Mouse (Mus musculus) limb, embryonic 15.5 days (tissue): Measurements from ENCODE around the gene Pcdh9. TPM values are rescaled to one million over a fixed set of nuclear protein-coding genes. Genes with fewer than 3 reads are reported as not detected.

Experiments
- ATAC-seq: fragments of 200-750 bp; cut with Nextera tagmentation; 2 replicates; pipeline ENCODE4 v1.8.0; 2017; ENCODE audit warnings: low read depth, moderate TSS enrichment; ENCODE audit not compliant: insufficient number of reproducible peaks, low FRiP score, low TSS enrichment
- H3K27ac ChIP-seq: fragments of 300-500 bp; sonication (generic); 2 replicates; pipeline ENCODE4 v1.5.1; 2015; ENCODE audit warnings: moderate library complexity, mild to moderate bottlenecking, inconsistent platforms
- H3K27me3 ChIP-seq: fragments of 300-500 bp; sonication (generic); 2 replicates; pipeline ENCODE4 v1.6.1; 2015; ENCODE audit warnings: inconsistent platforms
- H3K36me3 ChIP-seq: fragments of 300-500 bp; sonication (generic); 2 replicates; pipeline ENCODE4 v1.6.1; 2015; ENCODE audit warnings: inconsistent platforms
- H3K4me1 ChIP-seq: fragments of 300-500 bp; sonication (generic); 2 replicates; pipeline ENCODE4 v1.6.1; 2015; ENCODE audit warnings: inconsistent platforms
- H3K4me2 ChIP-seq: fragments of 300-500 bp; sonication (generic); 2 replicates; pipeline ENCODE4 v1.6.1; 2015; ENCODE audit warnings: mild to moderate bottlenecking, inconsistent platforms
- H3K4me3 ChIP-seq: fragments of 300-500 bp; sonication (generic); 2 replicates; pipeline ENCODE4 v1.5.1; 2015; ENCODE audit warnings: mild to moderate bottlenecking, inconsistent platforms
- H3K9ac ChIP-seq: fragments of 300-500 bp; sonication (generic); 2 replicates; pipeline ENCODE4 v1.6.1; 2015; ENCODE audit warnings: inconsistent platforms
- H3K9me3 ChIP-seq: fragments of 300-500 bp; sonication (generic); 2 replicates; pipeline ENCODE4 v1.6.1; 2016; ENCODE audit warnings: inconsistent platforms
- WGBS: fragments of 180-500 bp; shearing (Covaris S2); methylation state at CpG from one replicate; pipeline ENCODE4 v1.1.7; 2015; 5-methylcytosine and 5-hydroxymethylcytosine counted together
- polyA plus RNA-seq: library from polyadenylated mRNA; unstranded; fragments of >200 nt; fragmentation: Nextera tagmentation; extraction: Ambion mirVana; gene quantifications from 2 replicates; pipeline ENCODE4 v1.2.1, GENCODE M21; 2015

Pcdh9 gene
- polyA plus RNA-seq, 1 experiment from 2014 or later, result 40.3 TPM

DNA sequence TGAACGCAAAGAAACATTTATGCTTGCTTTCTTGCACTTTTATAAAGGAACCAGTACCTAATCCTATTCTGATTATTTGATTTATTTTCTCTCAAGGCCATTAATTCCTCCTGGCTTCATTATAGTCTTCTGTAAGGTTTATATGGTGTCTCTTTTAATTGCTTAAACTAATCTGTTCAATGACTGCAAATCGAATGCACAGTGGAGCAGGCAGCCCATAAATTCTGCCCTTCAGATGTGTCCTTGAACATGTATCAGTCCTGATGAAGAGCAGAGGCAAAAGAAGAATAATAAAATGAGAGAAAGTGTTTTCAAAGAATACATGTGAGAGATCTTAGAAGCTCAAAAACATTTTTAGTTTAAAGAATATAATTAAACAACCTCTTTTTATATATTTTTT, 263.2 kb downstream of the Pcdh9 start:
- H3K9ac ChIP-seq, result no peak overlapping the region
- H3K4me3 ChIP-seq, result no peak overlapping the region
- no peak overlapping the region for H3K27ac ChIP-seq
- no peak for ATAC-seq
- WGBS, result 58% methylated on average over 2 of the region's 2 CpGs
- H3K9me3 ChIP-seq, result no peaks in the 10 kb centered on the region
- H3K36me3 ChIP-seq, result no peaks in the 10 kb centered on the region
- H3K4me2 ChIP-seq, result no peak overlapping the region
- no peaks in the 10 kb centered on the region for H3K27me3 ChIP-seq
- H3K4me1 ChIP-seq, result no peaks in the 10 kb centered on the region

DNA sequence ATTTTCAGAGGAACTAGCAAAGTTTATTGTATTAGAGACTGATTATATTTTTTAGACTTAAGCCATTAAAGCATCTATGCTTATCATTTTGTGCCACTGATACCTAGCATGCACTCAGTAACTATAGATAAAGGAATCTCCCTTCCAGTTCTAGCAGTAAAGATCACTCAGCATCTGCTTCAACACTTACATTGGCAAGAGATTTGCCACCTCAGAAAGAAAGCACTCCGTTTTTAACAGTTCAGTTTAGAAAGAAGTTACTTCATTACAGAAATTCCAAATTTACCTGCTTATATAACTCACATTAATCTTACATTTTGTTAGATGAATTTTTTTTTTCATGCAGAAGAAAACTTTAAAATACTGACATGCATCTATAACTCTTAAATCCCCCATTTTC, 266.3 kb downstream of the Pcdh9 start:
- Histone ChIP-seq H3K4me3 (no peak overlapping the region), H3K27ac (no peak overlapping the region), H3K36me3 (no peaks in the 10 kb centered on the region), H3K27me3 (no peaks in the 10 kb centered on the region), H3K9me3 (no peaks in the 10 kb centered on the region), H3K4me2 (no peak overlapping the region), H3K9ac (no peak overlapping the region), H3K4me1 (no peaks in the 10 kb centered on the region)
- ATAC-seq, result no peak
- WGBS, result 65% methylated on average over 1 of the region's 1 CpGs

GRCm38 (mm10) chr14:93621211-93621610, 269.3 kb downstream of the Pcdh9 start:
- H3K4me1 ChIP-seq, result no peaks in the 10 kb centered on the region
- no peaks in the 10 kb centered on the region for H3K27me3 ChIP-seq
- H3K4me2 ChIP-seq, result no peak overlapping the region
- no peak overlapping the region for H3K27ac ChIP-seq
- H3K4me3 ChIP-seq, result no peak overlapping the region
- no peaks in the 10 kb centered on the region for H3K9me3 ChIP-seq
- H3K36me3 ChIP-seq, result no peaks in the 10 kb centered on the region
- WGBS, result 68% methylated on average over 9 of the region's 9 CpGs
- no peak overlapping the region for H3K9ac ChIP-seq
- no peak for ATAC-seq

DNA sequence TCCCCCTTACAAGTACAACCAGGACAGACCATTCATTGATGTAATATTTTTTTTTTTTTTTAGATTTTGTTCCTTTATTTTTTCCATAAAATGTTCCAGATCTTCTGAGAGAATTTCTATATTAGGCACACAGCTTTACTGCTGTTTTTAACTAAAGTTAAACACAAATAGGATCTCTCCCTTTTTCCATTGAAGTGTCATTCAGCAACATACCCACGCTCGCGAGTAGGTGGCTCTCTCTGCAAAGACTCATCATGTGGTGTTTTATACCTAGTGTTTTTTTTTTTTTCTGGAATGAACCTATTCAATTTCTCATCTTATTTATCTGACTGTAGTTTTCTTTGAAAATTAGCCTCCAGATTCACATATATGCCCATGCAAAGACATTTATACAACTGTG, 282.9 kb downstream of the Pcdh9 start:
- Histone ChIP-seq H3K4me2 (no peak overlapping the region), H3K9ac (no peak overlapping the region), H3K4me3 (no peak overlapping the region), H3K36me3 (no peaks in the 10 kb centered on the region), H3K27ac (no peak overlapping the region), H3K4me1 (no peaks in the 10 kb centered on the region), H3K9me3 (no peaks in the 10 kb centered on the region), H3K27me3 (no peaks in the 10 kb centered on the region)
- WGBS, result 91% methylated on average over 3 of the region's 3 CpGs
- no peak for ATAC-seq

DNA sequence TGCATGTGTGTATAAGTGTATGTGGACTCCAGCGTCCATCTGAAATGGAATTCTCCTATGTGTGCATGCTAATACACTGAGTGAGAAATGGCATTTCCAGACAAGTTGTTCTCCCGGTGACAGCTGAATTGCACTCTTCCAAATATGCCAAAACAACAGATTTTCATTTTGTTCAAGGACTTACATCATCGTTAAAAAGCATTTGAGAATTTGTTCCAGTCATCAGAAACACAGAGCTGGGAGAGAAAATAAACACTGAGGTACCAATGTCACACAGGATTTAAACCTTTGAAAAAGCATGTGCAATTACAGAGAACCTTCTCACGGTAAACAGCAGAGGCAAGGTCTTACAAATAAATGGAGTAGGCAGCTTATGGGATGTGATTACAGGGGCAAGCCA, 290.5 kb downstream of the Pcdh9 start:
- no peak overlapping the region for H3K27ac ChIP-seq
- no peak for ATAC-seq
- WGBS, result 70% methylated on average over 4 of the region's 4 CpGs
- no peak overlapping the region for H3K4me2 ChIP-seq
- no peak overlapping the region for H3K4me3 ChIP-seq
- H3K9me3 ChIP-seq, result no peaks in the 10 kb centered on the region
- H3K36me3 ChIP-seq, result no peaks in the 10 kb centered on the region
- H3K27me3 ChIP-seq, result no peaks in the 10 kb centered on the region
- H3K9ac ChIP-seq, result no peak overlapping the region
- H3K4me1 ChIP-seq, result no peaks in the 10 kb centered on the region

DNA sequence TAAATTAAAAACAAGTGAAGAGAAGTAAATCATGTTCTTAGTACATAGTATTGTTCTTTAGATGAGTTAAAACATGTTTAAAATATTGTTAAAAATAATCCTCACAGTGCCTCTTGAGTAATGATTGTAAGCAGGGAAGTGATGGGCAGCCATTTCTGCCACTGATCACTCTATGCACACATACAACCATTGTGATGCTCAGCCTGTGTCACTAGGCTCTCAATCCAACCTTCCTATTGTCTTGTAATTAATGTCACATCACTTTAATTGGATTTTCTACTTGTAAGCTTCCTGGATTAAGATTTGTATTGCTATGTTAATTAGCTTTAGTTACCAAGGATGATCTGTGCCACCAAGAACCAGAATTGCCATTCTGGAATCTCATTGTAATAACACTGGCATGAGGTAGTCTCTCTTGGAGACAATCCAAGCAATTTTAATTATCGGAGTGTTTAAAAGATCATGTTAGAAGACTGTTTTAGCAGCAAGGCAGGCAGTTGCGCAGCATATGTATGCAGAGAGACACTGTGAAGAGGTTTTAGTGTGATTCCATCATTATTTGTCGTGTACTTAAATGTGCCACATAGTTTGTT, 305.0 kb downstream of the Pcdh9 start:
- no peaks in the 10 kb centered on the region for H3K4me1 ChIP-seq
- no peak overlapping the region for H3K4me2 ChIP-seq
- no peaks in the 10 kb centered on the region for H3K36me3 ChIP-seq
- H3K27ac ChIP-seq, result no peak overlapping the region
- H3K9ac ChIP-seq, result no peak overlapping the region
- H3K4me3 ChIP-seq, result no peak overlapping the region
- H3K27me3 ChIP-seq, result no peaks in the 10 kb centered on the region
- WGBS, result 75% methylated on average over 3 of the region's 3 CpGs
- no peak for ATAC-seq
- no peaks in the 10 kb centered on the region for H3K9me3 ChIP-seq

DNA sequence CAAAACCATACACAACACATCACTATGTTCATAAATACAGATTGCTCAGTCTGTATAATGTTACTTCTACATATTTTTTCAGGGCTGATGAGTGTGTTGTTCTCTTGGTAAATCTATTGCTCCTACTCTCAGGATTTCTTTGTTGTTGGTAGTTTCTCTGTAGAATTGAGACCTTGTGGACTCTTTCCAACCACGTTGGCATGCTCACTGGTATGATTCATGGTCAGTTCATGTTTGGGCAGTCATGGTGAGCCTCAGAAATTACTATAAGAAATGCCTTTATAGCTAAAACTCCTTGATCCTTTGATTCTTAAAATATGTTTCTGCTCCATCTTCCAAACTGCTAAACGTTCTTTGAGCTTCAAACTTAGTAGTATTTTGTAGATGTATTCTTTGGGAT, 326.1 kb downstream of the Pcdh9 start:
- no peak for ATAC-seq
- Histone ChIP-seq H3K27me3 (no peaks in the 10 kb centered on the region), H3K9me3 (no peaks in the 10 kb centered on the region), H3K27ac (no peak overlapping the region), H3K36me3 (no peaks in the 10 kb centered on the region), H3K4me2 (no peak overlapping the region), H3K4me1 (no peaks in the 10 kb centered on the region), H3K4me3 (no peak overlapping the region), H3K9ac (no peak overlapping the region)
- WGBS, result 71% methylated on average over 2 of the region's 2 CpGs

DNA sequence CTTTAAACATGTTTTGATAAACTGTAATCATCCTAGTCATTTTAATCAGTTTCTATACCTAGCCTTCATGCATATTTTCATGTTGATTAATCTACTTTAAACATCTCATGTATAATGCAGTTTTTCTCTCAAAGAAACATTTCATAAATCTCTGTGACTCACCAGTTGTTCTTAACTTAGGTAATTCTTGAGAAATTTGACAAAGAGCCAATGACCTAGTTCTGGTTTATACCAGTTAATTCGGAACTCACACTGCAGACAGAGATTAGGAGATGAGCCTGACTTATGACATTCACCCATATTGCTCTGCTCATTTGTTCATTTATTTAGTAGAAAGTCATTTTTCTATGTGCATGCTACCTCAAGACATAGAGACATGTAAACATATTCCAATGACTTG, 328.9 kb downstream of the Pcdh9 start:
- Histone ChIP-seq H3K9ac (no peak overlapping the region), H3K27ac (no peak overlapping the region), H3K27me3 (no peaks in the 10 kb centered on the region), H3K36me3 (no peaks in the 10 kb centered on the region), H3K4me1 (no peaks in the 10 kb centered on the region), H3K4me3 (no peak overlapping the region), H3K9me3 (no peaks in the 10 kb centered on the region), H3K4me2 (no peak overlapping the region)
- ATAC-seq, result no peak
- 70% methylated on average over 1 of the region's 1 CpGs for WGBS

- ATAC-seq, result no peak
- WGBS, result 59% methylated on average over 3 of the region's 3 CpGs
- no peaks in the 10 kb centered on the region for H3K27me3 ChIP-seq
- H3K9ac ChIP-seq, result no peak overlapping the region
- H3K27ac ChIP-seq, result no peak overlapping the region
- H3K4me1 ChIP-seq, result no peaks in the 10 kb centered on the region
- H3K4me3 ChIP-seq, result no peak overlapping the region
- H3K36me3 ChIP-seq, result no peaks in the 10 kb centered on the region
- H3K9me3 ChIP-seq, result no peaks in the 10 kb centered on the region
- no peak overlapping the region for H3K4me2 ChIP-seq
Observed at GRCm38 (mm10) chr14:93553771-93554170, 336.7 kb downstream of the Pcdh9 start.

DNA sequence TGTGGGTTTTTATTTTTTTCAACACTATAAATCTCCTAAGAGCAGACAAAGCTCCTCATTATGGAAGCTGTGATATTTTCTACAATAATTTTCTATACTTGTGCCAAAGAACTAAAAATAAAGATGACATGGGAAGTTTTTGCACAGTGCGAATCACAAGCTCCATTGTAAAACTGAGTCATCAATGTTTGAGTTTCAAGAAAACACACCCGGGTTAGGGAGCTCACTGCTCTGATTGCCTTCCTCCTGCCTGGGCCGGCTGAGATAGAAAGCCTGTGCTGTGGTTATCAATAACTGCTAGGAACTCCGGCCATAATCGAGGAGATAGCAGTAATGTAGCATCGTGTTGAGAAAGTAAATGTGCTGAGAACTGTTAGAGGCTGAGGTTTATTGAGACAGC, 344.9 kb downstream of the Pcdh9 start:
- no peak overlapping the region for H3K9ac ChIP-seq
- H3K27ac ChIP-seq, result no peak overlapping the region
- no peak overlapping the region for H3K4me3 ChIP-seq
- WGBS, result 82% methylated on average over 6 of the region's 6 CpGs
- no peaks in the 10 kb centered on the region for H3K36me3 ChIP-seq
- no peak overlapping the region for H3K4me2 ChIP-seq
- no peaks in the 10 kb centered on the region for H3K4me1 ChIP-seq
- no peaks in the 10 kb centered on the region for H3K27me3 ChIP-seq
- ATAC-seq, result no peak
- no peaks in the 10 kb centered on the region for H3K9me3 ChIP-seq

- no peak overlapping the region for H3K9ac ChIP-seq
- H3K4me3 ChIP-seq, result no peak overlapping the region
- 69% methylated on average over 11 of the region's 11 CpGs for WGBS
- no peaks in the 10 kb centered on the region for H3K9me3 ChIP-seq
- H3K4me2 ChIP-seq, result no peak overlapping the region
- ATAC-seq, result no peak
- no peaks in the 10 kb centered on the region for H3K36me3 ChIP-seq
- no peaks in the 10 kb centered on the region for H3K27me3 ChIP-seq
- H3K27ac ChIP-seq, result no peak overlapping the region
- no peaks in the 10 kb centered on the region for H3K4me1 ChIP-seq
Observed at GRCm38 (mm10) chr14:93543970-93544627, 346.4 kb downstream of the Pcdh9 start.

- Histone ChIP-seq H3K4me3 (no peak overlapping the region), H3K27ac (no peak overlapping the region), H3K4me1 (no peaks in the 10 kb centered on the region), H3K9me3 (no peaks in the 10 kb centered on the region), H3K9ac (no peak overlapping the region), H3K36me3 (no peaks in the 10 kb centered on the region), H3K4me2 (no peak overlapping the region), H3K27me3 (no peaks in the 10 kb centered on the region)
- ATAC-seq, result no peak
- 51% methylated on average over 3 of the region's 3 CpGs for WGBS
Observed at GRCm38 (mm10) chr14:93543561-93543960, 346.9 kb downstream of the Pcdh9 start.

DNA sequence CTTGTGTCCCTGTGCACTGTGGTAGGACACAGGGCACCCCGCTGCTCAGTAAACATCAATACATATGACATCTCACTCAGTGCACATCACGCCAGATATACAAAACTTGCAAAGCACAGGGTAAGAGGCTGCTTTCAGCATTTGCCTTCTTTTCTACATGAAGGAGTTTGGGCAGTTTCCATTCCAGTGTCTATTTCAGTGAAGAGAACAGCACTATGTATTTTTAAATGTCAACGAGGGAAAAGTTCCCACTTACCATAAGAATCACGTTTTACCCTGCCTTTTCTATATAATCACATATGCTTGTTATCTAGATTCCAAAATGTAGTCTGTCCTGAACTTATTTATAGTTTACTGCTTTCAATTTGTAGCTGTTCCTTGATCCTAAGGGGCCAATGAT, 355.6 kb downstream of the Pcdh9 start:
- Histone ChIP-seq H3K27me3 (no peaks in the 10 kb centered on the region), H3K27ac (no peak overlapping the region), H3K36me3 (no peaks in the 10 kb centered on the region), H3K4me1 (no peaks in the 10 kb centered on the region), H3K9ac (no peak overlapping the region), H3K4me2 (no peak overlapping the region), H3K4me3 (no peak overlapping the region), H3K9me3 (no peaks in the 10 kb centered on the region)
- no peak for ATAC-seq
- WGBS, result 55% methylated on average over 4 of the region's 4 CpGs
